Mouse (Mus musculus) stomach, postnatal 0 days (tissue): Measurements from ENCODE around the gene Fibcd1. TPM values are rescaled to one million over a fixed set of nuclear protein-coding genes. Genes with fewer than 3 reads are reported as not detected.

Experiments used
- ATAC-seq: fragments of 200-750 bp; cut with Nextera tagmentation; 2 replicates; pipeline ENCODE4 v1.8.0; 2017; ENCODE audit not compliant: low FRiP score, low TSS enrichment
- DNase-seq: peaks from one replicate; pipeline ENCODE4 v3.0.0-alpha.2; 2016; ENCODE audit warnings: low spot score
- H3K27ac ChIP-seq: fragments of 300-500 bp; sonication (generic); replicated peaks from 2 replicates; pipeline ENCODE4 v1.5.1; 2014; ENCODE audit warnings: mild to moderate bottlenecking, control low read depth
- H3K27me3 ChIP-seq: fragments of 300-500 bp; sonication (generic); 2 replicates; pipeline ENCODE4 v1.6.1; 2014; ENCODE audit warnings: low read length; ENCODE audit not compliant: control insufficient read depth, insufficient read depth
- H3K36me3 ChIP-seq: fragments of 300-500 bp; sonication (generic); 2 replicates; pipeline ENCODE4 v1.6.1; 2014; ENCODE audit warnings: low read length, mixed read lengths; ENCODE audit not compliant: control insufficient read depth, insufficient read depth
- H3K4me1 ChIP-seq: fragments of 300-500 bp; sonication (generic); replicated peaks from 2 replicates; pipeline ENCODE4 v1.6.1; 2014; ENCODE audit warnings: antibody characterized with exemption; ENCODE audit not compliant: control insufficient read depth, insufficient read depth
- H3K4me2 ChIP-seq: fragments of 300-500 bp; sonication (generic); replicated peaks from 2 replicates; pipeline ENCODE4 v1.6.1; 2014; ENCODE audit warnings: low read depth, mild to moderate bottlenecking, control low read depth, moderate library complexity
- H3K4me3 ChIP-seq: fragments of 300-500 bp; sonication (generic); 2 replicates; pipeline ENCODE4 v1.5.1; 2014; ENCODE audit warnings: low read depth, low read length, control low read depth
- H3K9ac ChIP-seq: fragments of 300-500 bp; sonication (generic); 2 replicates; pipeline ENCODE4 v1.6.1; 2014; ENCODE audit warnings: mild to moderate bottlenecking, low read length, control low read depth, mixed read lengths
- H3K9me3 ChIP-seq: fragments of 300-500 bp; sonication (generic); 2 replicates; pipeline ENCODE4 v1.6.1; 2016; ENCODE audit warnings: low read length; ENCODE audit not compliant: control insufficient read depth
- CTCF ChIP-seq: IDR thresholded peaks from 2 replicates; pipeline ENCODE4 v1.5.1; 2016; ENCODE audit warnings: antibody characterized with exemption, low read depth, mild to moderate bottlenecking, moderate library complexity
- EP300 ChIP-seq: optimal IDR thresholded peaks from 2 replicates; pipeline ENCODE3; 2016; ENCODE audit warnings: antibody characterized with exemption
- WGBS: fragments of 180-500 bp; shearing (Covaris S2); extraction: QIAGEN DNeasy Blood & Tissue Kit; methylation state at CpG from one replicate; pipeline ENCODE4 v1.1.7; 2014; 5-methylcytosine and 5-hydroxymethylcytosine counted together
- polyA plus RNA-seq: library from polyadenylated mRNA; unstranded; fragments of >200 nt; fragmentation: Nextera tagmentation; extraction: Ambion mirVana; gene quantifications from 2 replicates; pipeline ENCODE4 v1.2.1, GENCODE M21; 2015

Gene Fibcd1
- polyA plus RNA-seq, 1 experiment from 2014 or later = 0.08 TPM

- Histone ChIP-seq H3K4me2 (no peak overlapping the region), H3K4me1 (no peaks in the 10 kb centered on the region), H3K27me3 (no peaks in the 10 kb centered on the region), H3K9me3 (no peaks in the 10 kb centered on the region), H3K4me3 (no peak overlapping the region), H3K27ac (no peak overlapping the region), H3K36me3 (peaks cover 29% of the 10 kb centered on the region), H3K9ac (no peak overlapping the region)
- TF ChIP-seq EP300 = no peak
- no peak for TF ChIP-seq CTCF
- WGBS = 93% methylated on average over 8 of the region's 8 CpGs
- no peak for ATAC-seq
- DNase-seq = no peak
These were observed 54.5 kb downstream of the Fibcd1 start for GRCm38 (mm10) chr2:31791260-31791659.

GRCm38 (mm10) chr2:31790728-31791251 is 55.0 kb downstream of the Fibcd1 start:
- H3K4me3 ChIP-seq = no peak overlapping the region
- peaks cover 29% of the 10 kb centered on the region for H3K36me3 ChIP-seq
- no peaks in the 10 kb centered on the region for H3K27me3 ChIP-seq
- DNase-seq (no peak), ATAC-seq (no peak)
- no peak overlapping the region for H3K4me2 ChIP-seq
- no peak overlapping the region for H3K27ac ChIP-seq
- H3K9me3 ChIP-seq = no peaks in the 10 kb centered on the region
- no peak overlapping the region for H3K9ac ChIP-seq
- TF ChIP-seq CTCF (no peak), EP300 (no peak)
- 85% methylated on average over 13 of the region's 13 CpGs for WGBS
- no peaks in the 10 kb centered on the region for H3K4me1 ChIP-seq

GRCm38 (mm10) chr2:31789215-31789614 is 56.6 kb downstream of the Fibcd1 start:
- H3K4me1 ChIP-seq = no peaks in the 10 kb centered on the region
- TF ChIP-seq EP300 (no peak), CTCF (no peak)
- 92% methylated on average over 2 of the region's 2 CpGs for WGBS

GRCm38 (mm10) chr2:31788227-31788626 is 57.6 kb downstream of the Fibcd1 start:
- H3K27ac ChIP-seq = no peak overlapping the region
- TF ChIP-seq EP300 (no peak), CTCF (peak; percentile 58)
- no peak overlapping the region for H3K4me3 ChIP-seq
- ATAC-seq (no peak), DNase-seq (no peak)
- no peaks in the 10 kb centered on the region for H3K9me3 ChIP-seq
- H3K27me3 ChIP-seq = no peaks in the 10 kb centered on the region
- 67% methylated on average over 3 of the region's 3 CpGs for WGBS
- peaks cover 33% of the 10 kb centered on the region for H3K36me3 ChIP-seq
- H3K4me2 ChIP-seq = no peak overlapping the region
- no peak overlapping the region for H3K9ac ChIP-seq
- H3K4me1 ChIP-seq = no peaks in the 10 kb centered on the region

More at GRCm38 (mm10) chr2:31789215-31789614, 56.6 kb downstream of the Fibcd1 start:
- peaks cover 33% of the 10 kb centered on the region for H3K36me3 ChIP-seq
- no peaks in the 10 kb centered on the region for H3K9me3 ChIP-seq
- H3K27ac ChIP-seq = no peak overlapping the region
- DNase-seq (no peak), ATAC-seq (no peak)
- no peak overlapping the region for H3K4me2 ChIP-seq
- no peaks in the 10 kb centered on the region for H3K27me3 ChIP-seq
- H3K4me3 ChIP-seq = no peak overlapping the region
- no peak overlapping the region for H3K9ac ChIP-seq

- DNase-seq = peak; percentile 81
- Histone ChIP-seq H3K9ac (no peak overlapping the region), H3K4me3 (no peak overlapping the region), H3K9me3 (no peaks in the 10 kb centered on the region), H3K4me2 (no peak overlapping the region), H3K27ac (no peak overlapping the region), H3K27me3 (no peaks in the 10 kb centered on the region), H3K4me1 (no peaks in the 10 kb centered on the region), H3K36me3 (peaks cover 32% of the 10 kb centered on the region)
- no peak for ATAC-seq
- TF ChIP-seq CTCF = peak; percentile 92
- TF ChIP-seq EP300 = no peak
- WGBS = 18% methylated on average over 7 of the region's 7 CpGs
These were observed 58.8 kb downstream of the Fibcd1 start for GRCm38 (mm10) chr2:31787029-31787428.

GRCm38 (mm10) chr2:31785074-31785473 is 60.7 kb downstream of the Fibcd1 start:
- DNase-seq = peak; percentile 79
- H3K27ac ChIP-seq = no peak overlapping the region

More at GRCm38 (mm10) chr2:31785074-31785473, 60.7 kb downstream of the Fibcd1 start:
- 20% methylated on average over 9 of the region's 9 CpGs for WGBS
- TF ChIP-seq EP300 (no peak), CTCF (peak; percentile 97)
- H3K9me3 ChIP-seq = no peaks in the 10 kb centered on the region
- H3K4me2 ChIP-seq = no peak overlapping the region
- H3K4me1 ChIP-seq = no peaks in the 10 kb centered on the region
- ATAC-seq = peak; percentile 85
- H3K27me3 ChIP-seq = no peaks in the 10 kb centered on the region
- no peak overlapping the region for H3K9ac ChIP-seq
- H3K36me3 ChIP-seq = peaks cover 25% of the 10 kb centered on the region
- no peak overlapping the region for H3K4me3 ChIP-seq
